Mouse (Mus musculus): ENCODE measurements at regions not wholly inside any gene's neighbourhood (a gene's known extent, or its start where the extent isn't known, plus 50 kb on each side); places are given as distances from the start of the nearest gene placed in this dataset.

GRCm38 (mm10) chr16:84581166-84581565 lies 66.2 kb downstream of the A730009L09Rik start:
- WGBS, result 78% methylated on average over 4 of the region's 4 CpGs
- no peak for TF ChIP-seq POLR2A (IDR thresholded peaks at IDR 0.05; ENCODE audit: insufficient read depth, low read depth, low read length)
- no peak for TF ChIP-seq CTCF (IDR thresholded peaks at IDR 0.05; ENCODE audit: insufficient read depth, low read depth, low read length)
- Histone ChIP-seq H3K4me3 (ENCODE audit: insufficient read depth, low read depth, low read length) (no peak overlapping the region), H3K27ac (ENCODE audit: insufficient read depth, low read depth, low read length) (no peak overlapping the region), H3K4me1 (ENCODE audit: control insufficient read depth, insufficient read depth, low read length) (no peaks in the 10 kb centered on the region)

- TF ChIP-seq POLR2A (IDR thresholded peaks at IDR 0.05; ENCODE audit: insufficient read depth, low read depth, low read length), result no peak
- no peak for TF ChIP-seq CTCF (IDR thresholded peaks at IDR 0.05; ENCODE audit: insufficient read depth, low read depth, low read length)
- H3K4me1 ChIP-seq (ENCODE audit: control insufficient read depth, insufficient read depth, low read length), result no peaks in the 10 kb centered on the region
- WGBS, result 74% methylated on average over 7 of the region's 7 CpGs
- no peak overlapping the region for H3K4me3 ChIP-seq (ENCODE audit: insufficient read depth, low read depth, low read length)
- no peak overlapping the region for H3K27ac ChIP-seq (ENCODE audit: insufficient read depth, low read depth, low read length)
These were observed 68.4 kb downstream of the A730009L09Rik start for GRCm38 (mm10) chr16:84583323-84583722.

GRCm38 (mm10) chr16:84583773-84584229 lies 68.9 kb downstream of the A730009L09Rik start:
- H3K4me1 ChIP-seq (ENCODE audit: control insufficient read depth, insufficient read depth, low read length), result no peaks in the 10 kb centered on the region
- WGBS, result 89% methylated on average over 19 of the region's 19 CpGs
- H3K27ac ChIP-seq (ENCODE audit: insufficient read depth, low read depth, low read length), result no peak overlapping the region
- no peak overlapping the region for H3K4me3 ChIP-seq (ENCODE audit: insufficient read depth, low read depth, low read length)
- TF ChIP-seq POLR2A (IDR thresholded peaks at IDR 0.05; ENCODE audit: insufficient read depth, low read depth, low read length) (no peak), CTCF (IDR thresholded peaks at IDR 0.05; ENCODE audit: insufficient read depth, low read depth, low read length) (no peak)

- no peak overlapping the region for H3K4me3 ChIP-seq (ENCODE audit: insufficient read depth, low read depth, low read length)
- 88% methylated on average over 14 of the region's 14 CpGs for WGBS
- TF ChIP-seq CTCF (IDR thresholded peaks at IDR 0.05; ENCODE audit: insufficient read depth, low read depth, low read length) (no peak), POLR2A (IDR thresholded peaks at IDR 0.05; ENCODE audit: insufficient read depth, low read depth, low read length) (no peak)
These were observed 69.9 kb downstream of the A730009L09Rik start for GRCm38 (mm10) chr16:84584724-84585399.

DNA sequence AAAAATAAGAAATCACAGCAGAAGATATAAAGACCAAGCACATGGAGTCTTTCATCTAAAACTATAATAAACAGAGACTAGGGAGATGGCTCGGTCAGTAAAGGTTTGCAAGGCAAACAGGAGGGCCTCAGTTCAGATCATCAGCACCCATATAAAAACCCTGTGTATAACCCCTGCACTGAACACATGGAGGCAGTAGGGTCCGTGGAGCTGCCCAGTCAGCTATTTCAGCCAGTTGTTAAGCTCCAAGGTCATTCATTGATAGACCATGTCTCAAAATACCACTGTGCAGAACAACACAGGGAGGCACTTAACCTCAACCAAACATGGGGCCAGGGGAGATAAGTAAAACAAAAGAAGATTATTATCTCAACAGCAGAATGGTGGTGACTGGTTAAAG lies 78.1 kb downstream of the A730009L09Rik start:
- Histone ChIP-seq H3K27ac (ENCODE audit: insufficient read depth, low read depth, low read length) (no peak overlapping the region), H3K4me3 (ENCODE audit: insufficient read depth, low read depth, low read length) (no peak overlapping the region), H3K4me1 (ENCODE audit: control insufficient read depth, insufficient read depth, low read length) (no peaks in the 10 kb centered on the region)
- TF ChIP-seq POLR2A (IDR thresholded peaks at IDR 0.05; ENCODE audit: insufficient read depth, low read depth, low read length) (no peak), CTCF (IDR thresholded peaks at IDR 0.05; ENCODE audit: insufficient read depth, low read depth, low read length) (no peak)
- 80% methylated on average over 2 of the region's 2 CpGs for WGBS

More at GRCm38 (mm10) chr16:84584724-84585399, 69.9 kb downstream of the A730009L09Rik start:
- H3K27ac ChIP-seq (ENCODE audit: insufficient read depth, low read depth, low read length), result no peak overlapping the region
- H3K4me1 ChIP-seq (ENCODE audit: control insufficient read depth, insufficient read depth, low read length), result no peaks in the 10 kb centered on the region

- Histone ChIP-seq H3K4me1 (ENCODE audit: control insufficient read depth, insufficient read depth, low read length) (no peaks in the 10 kb centered on the region), H3K27ac (ENCODE audit: insufficient read depth, low read depth, low read length) (no peak overlapping the region), H3K4me3 (ENCODE audit: insufficient read depth, low read depth, low read length) (no peak overlapping the region)
- 95% methylated on average over 8 of the region's 8 CpGs for WGBS
- TF ChIP-seq POLR2A (IDR thresholded peaks at IDR 0.05; ENCODE audit: insufficient read depth, low read depth, low read length), result no peak
- TF ChIP-seq CTCF (IDR thresholded peaks at IDR 0.05; ENCODE audit: insufficient read depth, low read depth, low read length), result no peak
These were observed 88.0 kb downstream of the A730009L09Rik start for GRCm38 (mm10) chr16:84602969-84603368.

- 84% methylated on average over 1 of the region's 1 CpGs for WGBS
- TF ChIP-seq POLR2A (IDR thresholded peaks at IDR 0.05; ENCODE audit: insufficient read depth, low read depth, low read length), result no peak
- TF ChIP-seq CTCF (IDR thresholded peaks at IDR 0.05; ENCODE audit: insufficient read depth, low read depth, low read length), result no peak
- no peak overlapping the region for H3K27ac ChIP-seq (ENCODE audit: insufficient read depth, low read depth, low read length)
- no peak overlapping the region for H3K4me3 ChIP-seq (ENCODE audit: insufficient read depth, low read depth, low read length)
- no peaks in the 10 kb centered on the region for H3K4me1 ChIP-seq (ENCODE audit: control insufficient read depth, insufficient read depth, low read length)
These were observed 88.7 kb downstream of the A730009L09Rik start for GRCm38 (mm10) chr16:84603465-84604205.

DNA sequence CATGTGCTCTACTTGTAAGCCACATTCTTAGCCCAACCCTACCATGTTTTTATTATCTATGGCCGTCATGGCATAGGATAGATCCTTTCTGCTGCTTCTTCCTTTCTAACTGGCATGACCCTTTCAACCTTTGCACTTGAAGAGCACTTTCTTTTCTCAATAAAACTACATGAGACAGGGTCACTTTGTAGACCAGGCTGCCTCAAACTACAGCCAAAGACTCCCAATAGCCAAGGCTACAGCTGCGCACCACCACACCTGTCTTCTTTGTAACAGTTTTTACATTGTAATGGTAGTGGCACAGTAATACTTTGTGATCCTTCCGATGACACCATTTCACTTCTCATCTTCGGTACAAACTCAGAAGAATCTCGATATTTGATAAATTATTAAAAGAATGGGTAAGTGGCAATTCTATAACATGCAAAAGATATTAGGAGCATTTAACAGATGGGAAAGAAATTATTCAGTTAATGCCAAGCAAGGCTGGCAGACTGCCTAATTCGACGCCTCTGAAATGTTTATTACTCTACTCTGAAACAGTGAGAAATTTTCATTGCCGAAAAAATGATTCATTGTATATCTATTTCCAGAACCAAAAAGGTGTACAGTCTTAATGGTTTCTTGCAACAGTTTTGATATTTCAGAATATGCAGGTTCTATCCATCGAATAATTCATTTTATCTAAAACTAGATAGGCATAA lies 89.5 kb downstream of the A730009L09Rik start:
- TF ChIP-seq CTCF (IDR thresholded peaks at IDR 0.05; ENCODE audit: insufficient read depth, low read depth, low read length), result no peak
- no peak for TF ChIP-seq POLR2A (IDR thresholded peaks at IDR 0.05; ENCODE audit: insufficient read depth, low read depth, low read length)
- Histone ChIP-seq H3K4me3 (ENCODE audit: insufficient read depth, low read depth, low read length) (no peak overlapping the region), H3K27ac (ENCODE audit: insufficient read depth, low read depth, low read length) (no peak overlapping the region), H3K4me1 (ENCODE audit: control insufficient read depth, insufficient read depth, low read length) (no peaks in the 10 kb centered on the region)
- WGBS, result 80% methylated on average over 9 of the region's 9 CpGs

Measured in olfactory bulb, adult 2 months (tissue).